Mouse (Mus musculus) midbrain, embryonic 13.5 days (tissue): ENCODE results near the gene Myl3. TPM values are rescaled to one million over a fixed set of nuclear protein-coding genes. Genes with fewer than 3 reads are reported as not detected.

Experiments used
- ATAC-seq: fragments of 200-750 bp; cut with Nextera tagmentation; 2 replicates; pipeline ENCODE4 v1.8.0; 2017; ENCODE audit warnings: mild to moderate bottlenecking, moderate TSS enrichment, moderate library complexity
- H3K27ac ChIP-seq: fragments of 300-500 bp; sonication (generic); 2 replicates; pipeline ENCODE4 v1.5.1; 2015; ENCODE audit warnings: inconsistent platforms, mild to moderate bottlenecking, moderate library complexity
- H3K27me3 ChIP-seq: fragments of 300-500 bp; sonication (generic); 2 replicates; pipeline ENCODE4 v1.6.1; 2015; ENCODE audit warnings: mild to moderate bottlenecking, inconsistent platforms
- H3K36me3 ChIP-seq: fragments of 300-500 bp; sonication (generic); 2 replicates; pipeline ENCODE4 v1.6.1; 2015; ENCODE audit warnings: mild to moderate bottlenecking, inconsistent platforms
- H3K4me1 ChIP-seq: fragments of 300-500 bp; sonication (generic); replicated peaks from 2 replicates; pipeline ENCODE4 v1.6.1; 2015; ENCODE audit warnings: inconsistent platforms
- H3K4me2 ChIP-seq: fragments of 300-500 bp; sonication (generic); replicated peaks from 2 replicates; pipeline ENCODE4 v1.6.1; 2015; ENCODE audit warnings: moderate library complexity, mild to moderate bottlenecking, inconsistent platforms
- H3K4me3 ChIP-seq: fragments of 300-500 bp; sonication (generic); replicated peaks from 2 replicates; pipeline ENCODE4 v1.5.1; 2015; ENCODE audit warnings: mild to moderate bottlenecking, inconsistent platforms
- H3K9ac ChIP-seq: fragments of 300-500 bp; sonication (generic); replicated peaks from 2 replicates; pipeline ENCODE4 v1.6.1; 2015; ENCODE audit warnings: mild to moderate bottlenecking, inconsistent platforms
- H3K9me3 ChIP-seq: fragments of 300-500 bp; sonication (generic); 2 replicates; pipeline ENCODE4 v1.6.1; 2016; ENCODE audit warnings: mild to moderate bottlenecking, inconsistent platforms
- WGBS: fragments of 180-500 bp; shearing (Covaris S2); methylation state at CpG from one replicate; pipeline ENCODE4 v1.1.7; 2015; 5-methylcytosine and 5-hydroxymethylcytosine counted together
- polyA plus RNA-seq: library from polyadenylated mRNA; unstranded; fragments of >200 nt; fragmentation: Nextera tagmentation; extraction: Ambion mirVana; gene quantifications from 2 replicates; pipeline ENCODE4 v1.2.1, GENCODE M21; 2015

The Myl3 gene
- polyA plus RNA-seq: not detected in 2 replicates

- 4% methylated on average over 17 of the region's 17 CpGs for WGBS
- Histone ChIP-seq H3K4me1 (peaks cover 25% of the 10 kb centered on the region), H3K9me3 (no peaks in the 10 kb centered on the region), H3K36me3 (no peaks in the 10 kb centered on the region), H3K27me3 (peaks cover 46% of the 10 kb centered on the region), H3K4me2 (peak within 1 kb of the TSS; percentile 95), H3K9ac (peak within 1 kb of the TSS; percentile 79), H3K4me3 (peak within 1 kb of the TSS; percentile 60), H3K27ac (0 out of 2 replicates have a peak within 1 kb of the TSS, but pooled peaks have one; percentile 5)
- ATAC-seq: no peak
Measured at GRCm38 (mm10) chr9:110741711-110742294, at the start of gene Myl3. Gene Myl3 (plus strand): TSS chr9:110741861.

- Histone ChIP-seq H3K4me2 (no peak overlapping the region), H3K4me3 (no peak overlapping the region), H3K9me3 (no peaks in the 10 kb centered on the region), H3K27me3 (no peaks in the 10 kb centered on the region), H3K36me3 (peaks cover 47% of the 10 kb centered on the region), H3K27ac (no peak overlapping the region), H3K9ac (no peak overlapping the region), H3K4me1 (no peaks in the 10 kb centered on the region)
- 89% methylated on average over 4 of the region's 4 CpGs for WGBS
- ATAC-seq: no peak
Measured at GRCm38 (mm10) chr9:110695165-110695755, 46.4 kb upstream of the Myl3 start.

DNA sequence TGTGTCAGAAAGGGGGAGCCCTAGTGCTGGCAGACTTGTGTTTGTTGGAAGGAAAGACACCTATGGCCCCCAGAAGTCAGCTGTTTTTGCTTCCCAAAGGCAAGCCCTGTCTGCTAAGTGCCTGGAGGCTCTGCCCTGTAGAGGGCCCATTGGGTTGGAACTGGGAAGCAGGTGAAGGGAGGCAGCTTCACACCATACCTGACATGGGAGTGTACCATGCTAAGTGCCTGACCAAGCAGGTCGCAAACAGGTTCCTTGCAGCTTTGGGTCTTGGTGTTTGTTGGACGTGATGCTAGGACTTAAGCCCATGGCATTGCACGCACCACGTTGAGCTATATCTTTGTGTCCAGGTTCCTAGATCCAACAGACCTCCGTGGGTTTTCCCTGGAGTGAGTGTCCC lies 45.2 kb upstream of the Myl3 start:
- no peak for ATAC-seq
- Histone ChIP-seq H3K4me3 (no peak overlapping the region), H3K36me3 (peaks cover 47% of the 10 kb centered on the region), H3K4me1 (no peaks in the 10 kb centered on the region), H3K9ac (no peak overlapping the region), H3K4me2 (no peak overlapping the region), H3K27ac (no peak overlapping the region), H3K27me3 (no peaks in the 10 kb centered on the region), H3K9me3 (no peaks in the 10 kb centered on the region)
- WGBS: 91% methylated on average over 5 of the region's 5 CpGs

DNA sequence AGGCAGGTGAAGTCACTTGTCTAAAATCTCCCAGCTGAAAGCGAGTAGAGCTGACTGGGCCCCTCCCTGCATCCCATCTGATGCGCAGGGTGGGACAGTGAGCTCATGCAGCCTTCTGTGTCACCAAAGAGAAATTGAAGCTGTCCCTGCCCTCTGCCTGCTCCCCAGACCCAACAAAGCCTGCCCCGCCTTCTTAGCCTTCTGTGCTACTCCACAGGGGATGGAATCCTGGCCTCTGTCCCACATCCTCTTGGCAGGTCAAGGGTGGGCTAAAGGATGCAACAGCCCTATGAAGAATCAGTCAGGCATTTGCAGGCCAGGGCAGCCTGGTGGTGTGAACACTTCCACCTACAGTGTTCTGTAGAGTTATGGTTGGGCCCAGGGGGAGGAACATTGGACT lies 44.2 kb upstream of the Myl3 start:
- H3K9ac ChIP-seq: no peak overlapping the region
- no peaks in the 10 kb centered on the region for H3K9me3 ChIP-seq
- H3K27me3 ChIP-seq: no peaks in the 10 kb centered on the region
- H3K4me3 ChIP-seq: no peak overlapping the region
- 89% methylated on average over 3 of the region's 3 CpGs for WGBS
- H3K4me1 ChIP-seq: no peaks in the 10 kb centered on the region
- no peak overlapping the region for H3K4me2 ChIP-seq
- ATAC-seq: no peak
- H3K27ac ChIP-seq: no peak overlapping the region
- peaks cover 48% of the 10 kb centered on the region for H3K36me3 ChIP-seq

- Histone ChIP-seq H3K27me3 (no peaks in the 10 kb centered on the region), H3K36me3 (peaks cover 32% of the 10 kb centered on the region), H3K27ac (no peak overlapping the region), H3K4me3 (no peak overlapping the region), H3K9ac (no peak overlapping the region), H3K4me1 (no peaks in the 10 kb centered on the region), H3K9me3 (no peaks in the 10 kb centered on the region), H3K4me2 (no peak overlapping the region)
- 91% methylated on average over 3 of the region's 3 CpGs for WGBS
- ATAC-seq: no peak
Measured at GRCm38 (mm10) chr9:110699574-110699973, 42.1 kb upstream of the Myl3 start.

DNA sequence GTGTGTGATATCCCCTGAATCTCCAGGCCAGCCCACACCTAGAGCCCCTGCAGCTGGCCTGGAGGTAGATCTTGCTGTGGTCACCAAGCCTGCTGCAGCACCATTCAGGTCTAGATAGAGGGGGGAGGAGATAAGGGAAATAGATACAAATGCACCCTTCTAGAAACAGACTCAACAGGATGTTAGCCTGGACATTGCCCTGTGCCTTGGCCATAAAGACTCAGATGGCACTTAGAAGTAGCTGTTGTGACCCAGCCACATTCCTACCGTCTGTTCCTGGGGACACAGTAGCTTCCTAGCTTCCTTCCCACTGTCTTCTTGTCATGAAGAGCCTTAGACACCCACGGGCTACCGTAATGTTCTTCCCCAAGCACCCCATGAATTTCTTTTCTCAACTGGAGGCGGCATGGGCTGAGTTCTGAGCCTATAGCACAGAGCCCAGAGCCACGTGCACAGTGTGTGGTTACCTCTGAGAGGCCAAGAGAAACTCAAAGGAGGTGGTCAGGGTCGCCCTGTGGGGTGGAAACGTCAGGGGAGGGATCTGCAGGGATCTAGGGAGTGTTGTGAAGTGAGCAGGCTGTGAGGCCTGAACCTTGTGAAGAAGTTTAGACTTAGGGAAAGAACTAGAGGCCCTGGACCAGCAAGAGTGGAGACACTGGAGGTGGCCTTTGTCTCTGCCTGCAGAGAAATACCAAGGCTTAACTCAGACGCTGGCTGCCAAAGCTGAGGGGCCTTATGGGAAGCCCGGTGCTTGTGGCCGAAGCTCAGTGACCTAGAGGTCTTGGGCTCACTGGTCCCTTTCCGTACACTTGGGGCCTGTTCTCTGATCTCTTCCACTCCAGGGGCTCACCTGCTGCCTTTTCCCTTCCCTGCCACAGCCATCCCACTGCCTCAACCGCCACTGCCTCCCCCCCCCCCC lies 40.3 kb upstream of the Myl3 start:
- peaks cover 20% of the 10 kb centered on the region for H3K36me3 ChIP-seq
- H3K27me3 ChIP-seq: no peaks in the 10 kb centered on the region
- ATAC-seq: no peak
- H3K4me1 ChIP-seq: no peaks in the 10 kb centered on the region
- 68% methylated on average over 11 of the region's 12 CpGs for WGBS
- no peak overlapping the region for H3K27ac ChIP-seq
- no peak overlapping the region for H3K4me3 ChIP-seq
- H3K9me3 ChIP-seq: no peaks in the 10 kb centered on the region
- no peak overlapping the region for H3K4me2 ChIP-seq
- H3K9ac ChIP-seq: no peak overlapping the region

- H3K4me2 ChIP-seq: no peak overlapping the region
- 87% methylated on average over 1 of the region's 1 CpGs for WGBS
- no peaks in the 10 kb centered on the region for H3K27me3 ChIP-seq
- peaks cover 17% of the 10 kb centered on the region for H3K36me3 ChIP-seq
- no peaks in the 10 kb centered on the region for H3K9me3 ChIP-seq
- H3K4me1 ChIP-seq: no peaks in the 10 kb centered on the region
- ATAC-seq: no peak
- H3K4me3 ChIP-seq: no peak overlapping the region
- H3K9ac ChIP-seq: no peak overlapping the region
- H3K27ac ChIP-seq: no peak overlapping the region
Measured at GRCm38 (mm10) chr9:110702848-110703247, 38.8 kb upstream of the Myl3 start.

DNA sequence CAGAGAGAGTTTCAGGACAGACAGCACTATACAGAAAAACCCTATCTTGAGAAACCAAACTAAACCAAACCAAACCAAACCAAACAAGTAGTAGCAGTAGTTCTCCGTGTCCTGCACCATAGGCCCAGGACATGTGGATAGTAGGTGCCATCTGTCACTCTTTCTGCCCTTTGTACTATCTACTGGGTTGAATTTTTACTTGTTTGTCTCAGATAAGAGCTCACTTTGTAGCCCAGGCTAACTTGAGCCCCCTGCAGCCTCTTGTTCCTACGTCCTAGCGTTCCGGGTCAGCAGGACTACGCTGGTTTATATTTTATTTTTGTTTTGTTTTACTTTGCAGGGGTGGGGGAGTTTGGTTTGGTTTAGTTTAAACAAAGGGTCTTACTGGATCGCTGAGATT lies 37.7 kb upstream of the Myl3 start:
- Histone ChIP-seq H3K9me3 (no peaks in the 10 kb centered on the region), H3K4me1 (no peaks in the 10 kb centered on the region), H3K9ac (no peak overlapping the region), H3K36me3 (peaks cover 23% of the 10 kb centered on the region), H3K4me2 (no peak overlapping the region), H3K4me3 (no peak overlapping the region), H3K27me3 (no peaks in the 10 kb centered on the region), H3K27ac (no peak overlapping the region)
- no peak for ATAC-seq
- 93% methylated on average over 6 of the region's 6 CpGs for WGBS

DNA sequence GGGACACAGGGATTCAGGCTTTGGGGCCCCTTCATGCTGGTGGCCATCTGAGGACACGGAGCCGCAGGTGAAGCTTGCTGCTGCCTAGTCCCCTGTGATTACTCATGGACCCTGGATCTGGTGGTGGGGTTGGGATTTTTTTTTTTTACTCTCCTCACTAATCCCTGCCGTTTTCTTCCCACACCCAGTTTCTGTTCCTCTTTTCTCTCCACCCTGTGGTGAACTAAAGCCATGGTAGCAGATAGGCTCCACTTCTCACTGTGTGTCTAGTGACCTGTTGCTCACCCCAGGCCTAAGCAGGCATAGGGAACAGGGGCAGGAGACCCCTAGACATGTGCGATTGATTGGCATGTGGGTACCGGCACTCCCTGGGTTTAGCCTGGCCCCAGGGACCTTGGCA lies 34.9 kb upstream of the Myl3 start:
- no peak overlapping the region for H3K27ac ChIP-seq
- no peak for ATAC-seq
- H3K27me3 ChIP-seq: no peaks in the 10 kb centered on the region
- no peaks in the 10 kb centered on the region for H3K4me1 ChIP-seq
- no peak overlapping the region for H3K4me3 ChIP-seq
- H3K36me3 ChIP-seq: peaks cover 33% of the 10 kb centered on the region
- 80% methylated on average over 5 of the region's 5 CpGs for WGBS
- no peak overlapping the region for H3K4me2 ChIP-seq
- no peaks in the 10 kb centered on the region for H3K9me3 ChIP-seq
- no peak overlapping the region for H3K9ac ChIP-seq

- peak; percentile 85 for ATAC-seq
- Histone ChIP-seq H3K4me1 (no peaks in the 10 kb centered on the region), H3K9me3 (no peaks in the 10 kb centered on the region), H3K27me3 (no peaks in the 10 kb centered on the region), H3K36me3 (peaks cover 43% of the 10 kb centered on the region), H3K4me3 (no peak overlapping the region), H3K4me2 (no peak overlapping the region), H3K27ac (no peak overlapping the region), H3K9ac (peak overlapping the region; percentile 10; the same call in 1 of the 2 replicates)
- WGBS: 49% methylated on average over 5 of the region's 5 CpGs
Measured at GRCm38 (mm10) chr9:110709640-110710258, 31.9 kb upstream of the Myl3 start.

DNA sequence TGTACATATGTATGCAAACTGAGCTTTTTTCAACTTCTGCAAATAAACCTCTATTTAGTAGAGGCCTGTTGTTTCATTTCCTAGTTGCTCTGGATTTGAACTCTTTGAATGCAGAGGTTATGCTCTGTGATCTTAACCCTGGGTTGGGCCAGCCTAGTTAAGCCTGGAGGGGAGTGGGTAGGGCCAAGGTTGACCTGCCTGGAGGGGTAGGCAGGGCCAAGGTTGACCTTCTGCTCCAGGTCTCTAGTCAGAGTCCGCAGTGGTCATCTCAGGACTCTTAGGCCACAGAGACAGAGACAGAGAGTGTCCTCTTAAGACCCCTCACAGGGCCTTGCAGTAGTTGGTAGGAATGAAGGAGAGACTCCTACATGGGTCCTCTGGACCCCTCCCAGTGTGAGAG lies 30.1 kb upstream of the Myl3 start:
- Histone ChIP-seq H3K27ac (no peak overlapping the region), H3K27me3 (no peaks in the 10 kb centered on the region), H3K4me1 (no peaks in the 10 kb centered on the region), H3K9ac (no peak overlapping the region), H3K4me3 (no peak overlapping the region), H3K36me3 (peaks cover 42% of the 10 kb centered on the region), H3K4me2 (no peak overlapping the region), H3K9me3 (no peaks in the 10 kb centered on the region)
- 100% methylated on average over 1 of the region's 1 CpGs for WGBS
- no peak for ATAC-seq

GRCm38 (mm10) chr9:110711996-110712395 lies 29.7 kb upstream of the Myl3 start:
- ATAC-seq: no peak
- H3K9ac ChIP-seq: no peak overlapping the region
- 93% methylated on average over 6 of the region's 6 CpGs for WGBS

More at GRCm38 (mm10) chr9:110711996-110712395, 29.7 kb upstream of the Myl3 start:
- H3K27me3 ChIP-seq: no peaks in the 10 kb centered on the region
- H3K4me3 ChIP-seq: no peak overlapping the region
- peaks cover 40% of the 10 kb centered on the region for H3K36me3 ChIP-seq
- no peak overlapping the region for H3K27ac ChIP-seq
- no peaks in the 10 kb centered on the region for H3K9me3 ChIP-seq
- H3K4me2 ChIP-seq: no peak overlapping the region
- no peaks in the 10 kb centered on the region for H3K4me1 ChIP-seq
